Mouse (Mus musculus) testis, adult 2 months (tissue): ENCODE results near the gene 1700012B07Rik.

Source experiments
- CTCF ChIP-seq: fragments of 200-500 bp; IDR thresholded peaks from 2 replicates; pipeline ENCODE4 v1.5.1; 2012; ENCODE audit warnings: low read depth, mild to moderate bottlenecking, inconsistent platforms, low read length, moderate library complexity; ENCODE audit not compliant: control insufficient read depth, insufficient read depth, insufficient replicate concordance
- POLR2A ChIP-seq: fragments of 200-500 bp; IDR thresholded peaks from 2 replicates; pipeline ENCODE4 v1.6.1; 2012; ENCODE audit warnings: low read depth, mild to moderate bottlenecking, inconsistent platforms, low read length, moderate library complexity; ENCODE audit not compliant: control insufficient read depth

GRCm38 (mm10) chr11:109822280-109822679, 5.6 kb downstream of the 1700012B07Rik start:
- no peak for TF ChIP-seq CTCF
- no peak for TF ChIP-seq POLR2A
